Mouse (Mus musculus) stomach, embryonic 16.5 days (tissue): ENCODE data around the gene Mrpl23. TPM values are rescaled to one million over a fixed set of nuclear protein-coding genes. Genes with fewer than 3 reads are reported as not detected.

Experiments
- ATAC-seq: fragments of 200-750 bp; cut with Nextera tagmentation; 2 replicates; pipeline ENCODE4 v1.8.0; 2017; ENCODE audit warnings: moderate number of reproducible peaks, moderate TSS enrichment; ENCODE audit not compliant: insufficient read depth, low FRiP score
- H3K27ac ChIP-seq: fragments of 300-500 bp; sonication (generic); 2 replicates; pipeline ENCODE4 v1.5.1; 2014; ENCODE audit warnings: low read length
- H3K27me3 ChIP-seq: fragments of 300-500 bp; sonication (generic); 2 replicates; pipeline ENCODE4 v1.6.1; 2014; ENCODE audit warnings: low read length, control low read depth, mixed read lengths; ENCODE audit not compliant: control insufficient read depth, insufficient read depth
- H3K36me3 ChIP-seq: fragments of 300-500 bp; sonication (generic); 2 replicates; pipeline ENCODE4 v1.6.1; 2014; ENCODE audit warnings: low read length; ENCODE audit not compliant: control insufficient read depth, insufficient read depth
- H3K4me1 ChIP-seq: fragments of 300-500 bp; sonication (generic); 2 replicates; pipeline ENCODE4 v1.6.1; 2014; ENCODE audit warnings: low read length, control low read depth, mixed read lengths; ENCODE audit not compliant: control insufficient read depth, insufficient read depth
- H3K4me2 ChIP-seq: fragments of 300-500 bp; sonication (generic); 2 replicates; pipeline ENCODE4 v1.6.1; 2014; ENCODE audit warnings: low read depth, low read length, mixed read lengths
- H3K4me3 ChIP-seq: fragments of 300-500 bp; sonication (generic); replicated peaks from 2 replicates; pipeline ENCODE4 v1.5.1; 2014; ENCODE audit warnings: mild to moderate bottlenecking, low read length
- H3K9ac ChIP-seq: fragments of 300-500 bp; sonication (generic); 2 replicates; pipeline ENCODE4 v1.6.1; 2014; ENCODE audit warnings: low read length
- H3K9me3 ChIP-seq: fragments of 300-500 bp; sonication (generic); replicated peaks from 2 replicates; pipeline ENCODE4 v1.6.1; 2016; ENCODE audit warnings: low read length, control low read depth; ENCODE audit not compliant: control insufficient read depth
- WGBS: fragments of 180-500 bp; shearing (Covaris S2); extraction: QIAGEN DNeasy Blood & Tissue Kit; methylation state at CpG from one replicate; pipeline ENCODE4 v1.1.7; 2014; 5-methylcytosine and 5-hydroxymethylcytosine counted together
- polyA plus RNA-seq: library from polyadenylated mRNA; unstranded; fragments of >200 nt; fragmentation: Nextera tagmentation; extraction: Ambion mirVana; gene quantifications from 2 replicates; pipeline ENCODE4 v1.2.1, GENCODE M21; 2015

Gene Mrpl23
- polyA plus RNA-seq, 1 experiment from 2014 or later = 30.7 TPM

- no peak overlapping the region for H3K4me2 ChIP-seq
- peak; percentile 60 for ATAC-seq
- H3K36me3 ChIP-seq = no peaks in the 10 kb centered on the region
- WGBS = 29% methylated on average over 13 of the region's 13 CpGs
- H3K4me3 ChIP-seq = no peak overlapping the region
- H3K27me3 ChIP-seq = no peaks in the 10 kb centered on the region
- peak overlapping the region; percentile 76 for H3K27ac ChIP-seq
- no peaks in the 10 kb centered on the region for H3K9me3 ChIP-seq
- peaks cover 47% of the 10 kb centered on the region for H3K4me1 ChIP-seq
- peak overlapping the region; percentile 4 for H3K9ac ChIP-seq
These were observed 20.3 kb downstream of the Mrpl23 start for GRCm38 (mm10) chr7:142552591-142553416.

- H3K4me3 ChIP-seq = no peak overlapping the region
- no peaks in the 10 kb centered on the region for H3K9me3 ChIP-seq
- no peaks in the 10 kb centered on the region for H3K27me3 ChIP-seq
- H3K36me3 ChIP-seq = no peaks in the 10 kb centered on the region
- peak overlapping the region; percentile 47 for H3K9ac ChIP-seq
- H3K27ac ChIP-seq = peak overlapping the region; percentile 77
- 20% methylated on average over 11 of the region's 11 CpGs for WGBS
- no peak for ATAC-seq
- H3K4me2 ChIP-seq = no peak overlapping the region
- peaks cover 49% of the 10 kb centered on the region for H3K4me1 ChIP-seq
These were observed 21.2 kb downstream of the Mrpl23 start for GRCm38 (mm10) chr7:142553417-142554335.

DNA sequence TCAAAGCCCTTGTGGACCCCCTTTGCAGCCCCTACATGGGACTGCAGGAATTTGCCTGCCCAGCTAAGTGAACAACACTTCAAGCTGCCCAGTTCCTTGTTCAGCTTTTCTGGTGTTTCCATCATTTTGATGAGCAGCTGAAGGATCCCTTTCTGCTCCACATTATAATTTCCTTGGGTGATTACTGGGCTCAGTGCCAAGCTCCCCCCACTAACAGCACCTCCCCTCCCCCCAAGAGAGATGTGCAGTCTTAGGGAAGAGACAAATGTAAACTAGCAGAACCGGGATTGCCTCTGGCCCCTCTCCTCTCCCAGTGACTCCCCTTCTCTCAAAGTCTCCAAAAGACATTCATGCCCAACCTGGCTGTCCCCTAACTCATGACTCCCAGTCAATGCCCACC, 22.1 kb downstream of the Mrpl23 start:
- Histone ChIP-seq H3K36me3 (no peaks in the 10 kb centered on the region), H3K4me3 (no peak overlapping the region), H3K4me1 (peaks cover 49% of the 10 kb centered on the region), H3K9me3 (no peaks in the 10 kb centered on the region), H3K4me2 (no peak overlapping the region), H3K27ac (peak overlapping the region; percentile 77), H3K9ac (peak overlapping the region; percentile 43; the same call in 1 of the 2 replicates), H3K27me3 (no peaks in the 10 kb centered on the region)
- WGBS = 0% methylated on average over 1 of the region's 1 CpGs
- no peak for ATAC-seq

DNA sequence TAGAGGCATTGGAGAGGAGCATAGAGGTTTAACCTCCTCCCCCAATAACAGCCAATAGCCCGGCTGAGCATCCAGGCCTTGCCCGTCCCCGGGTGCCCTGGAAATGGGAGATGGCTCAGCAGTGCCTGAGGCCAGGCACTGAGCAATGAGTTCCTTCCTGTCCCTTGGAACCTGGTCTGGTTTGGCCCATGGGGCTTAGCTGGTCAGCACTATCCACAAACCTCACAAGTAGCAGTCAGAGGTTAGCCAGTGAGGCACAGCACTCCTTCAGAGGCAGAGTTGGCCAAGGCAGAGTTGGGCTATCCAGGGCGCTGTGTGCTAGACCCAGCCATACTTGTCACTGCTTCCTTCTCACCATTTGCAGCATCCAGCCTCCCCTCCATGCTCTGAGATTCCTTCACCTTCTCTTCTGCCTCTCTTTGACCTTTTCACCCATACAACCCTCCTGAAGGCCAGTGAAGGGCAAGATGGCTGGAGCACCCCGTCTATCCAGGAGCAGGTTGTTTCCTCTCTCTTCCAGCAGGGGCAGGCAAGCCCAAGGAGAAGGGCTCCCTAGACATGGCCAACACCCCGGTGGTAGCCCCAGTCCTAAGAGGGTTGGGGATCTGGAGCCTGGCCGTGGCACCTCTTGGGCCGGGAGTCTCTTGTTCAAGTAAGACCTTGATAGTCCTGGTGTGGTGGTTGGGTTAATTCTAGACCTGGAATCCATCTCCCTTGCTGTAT, 23.0 kb downstream of the Mrpl23 start:
- Histone ChIP-seq H3K4me1 (peaks cover 49% of the 10 kb centered on the region), H3K4me3 (no peak overlapping the region), H3K9ac (no peak overlapping the region), H3K27me3 (no peaks in the 10 kb centered on the region), H3K4me2 (no peak overlapping the region), H3K9me3 (no peaks in the 10 kb centered on the region), H3K27ac (peak overlapping the region; percentile 77; the same call in 1 of the 2 replicates), H3K36me3 (no peaks in the 10 kb centered on the region)
- no peak for ATAC-seq
- 83% methylated on average over 8 of the region's 8 CpGs for WGBS

GRCm38 (mm10) chr7:142556089-142556476, 23.6 kb downstream of the Mrpl23 start:
- no peak overlapping the region for H3K27ac ChIP-seq
- H3K4me1 ChIP-seq = peaks cover 51% of the 10 kb centered on the region
- 88% methylated on average over 2 of the region's 2 CpGs for WGBS
- no peaks in the 10 kb centered on the region for H3K27me3 ChIP-seq
- no peak for ATAC-seq
- no peak overlapping the region for H3K4me3 ChIP-seq
- H3K9me3 ChIP-seq = no peaks in the 10 kb centered on the region
- H3K9ac ChIP-seq = no peak overlapping the region
- no peak overlapping the region for H3K4me2 ChIP-seq
- H3K36me3 ChIP-seq = no peaks in the 10 kb centered on the region

GRCm38 (mm10) chr7:142557696-142558095, 25.2 kb downstream of the Mrpl23 start:
- ATAC-seq = no peak
- peaks cover 59% of the 10 kb centered on the region for H3K4me1 ChIP-seq
- H3K9ac ChIP-seq = no peak overlapping the region
- no peak overlapping the region for H3K4me3 ChIP-seq
- 23% methylated on average over 6 of the region's 6 CpGs for WGBS
- H3K9me3 ChIP-seq = no peaks in the 10 kb centered on the region
- H3K36me3 ChIP-seq = no peaks in the 10 kb centered on the region
- H3K27ac ChIP-seq = no peak overlapping the region
- H3K27me3 ChIP-seq = no peaks in the 10 kb centered on the region
- H3K4me2 ChIP-seq = no peak overlapping the region

DNA sequence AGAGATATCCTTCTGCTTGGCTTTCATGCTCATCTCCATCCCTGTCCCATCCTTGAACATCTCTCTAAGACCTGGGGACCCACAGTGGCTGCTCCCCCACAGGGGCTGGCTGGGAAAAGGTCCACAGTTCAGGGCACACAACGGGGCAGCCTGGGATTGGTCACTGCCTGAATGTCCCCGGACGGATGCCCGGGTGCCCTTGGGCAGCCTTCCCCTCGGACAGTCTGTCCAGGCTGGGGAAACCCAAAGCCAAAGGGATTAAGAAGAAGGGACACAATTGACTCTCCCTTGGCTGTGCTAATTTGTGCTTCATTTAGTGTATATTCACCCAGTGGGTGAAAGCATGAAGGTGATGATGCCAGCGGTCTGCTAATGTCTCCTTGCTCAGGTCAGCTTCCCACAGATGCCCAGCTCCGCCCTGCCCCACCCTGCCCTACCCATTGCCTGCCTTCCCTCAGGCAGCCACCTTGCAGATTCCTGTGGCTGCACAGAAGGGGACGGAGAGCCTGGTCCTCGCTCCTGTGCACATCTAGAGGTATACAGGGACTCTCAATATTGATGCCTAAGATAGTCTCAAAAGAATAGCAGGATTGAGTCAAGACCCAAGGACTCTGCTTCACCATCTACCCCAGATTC, 26.1 kb downstream of the Mrpl23 start:
- 85% methylated on average over 9 of the region's 9 CpGs for WGBS
- ATAC-seq = no peak
- no peaks in the 10 kb centered on the region for H3K9me3 ChIP-seq
- H3K27me3 ChIP-seq = no peaks in the 10 kb centered on the region
- H3K9ac ChIP-seq = no peak overlapping the region
- no peak overlapping the region for H3K4me2 ChIP-seq
- H3K36me3 ChIP-seq = no peaks in the 10 kb centered on the region
- no peak overlapping the region for H3K4me3 ChIP-seq
- peaks cover 59% of the 10 kb centered on the region for H3K4me1 ChIP-seq
- H3K27ac ChIP-seq = no peak overlapping the region

GRCm38 (mm10) chr7:142559651-142560175, 27.2 kb downstream of the Mrpl23 start:
- H3K27me3 ChIP-seq = no peaks in the 10 kb centered on the region
- H3K9me3 ChIP-seq = no peaks in the 10 kb centered on the region
- WGBS = 39% methylated on average over 5 of the region's 5 CpGs
- peak overlapping the region; percentile 7; the same call in 1 of the 2 replicates for H3K27ac ChIP-seq
- peaks cover 51% of the 10 kb centered on the region for H3K4me1 ChIP-seq
- H3K4me2 ChIP-seq = no peak overlapping the region
- no peak overlapping the region for H3K4me3 ChIP-seq
- H3K36me3 ChIP-seq = no peaks in the 10 kb centered on the region
- no peak overlapping the region for H3K9ac ChIP-seq
- ATAC-seq = no peak
